Mouse (Mus musculus) embryo, embryonic 9.5 days (tissue): ENCODE data around the gene Me3.
A peak's percentile ranks its signal among the peaks of the same experiment; 100 is the strongest.

ENCODE experiments used
- DNase-seq: peaks from one replicate; pipeline ENCODE4 v3.0.0-alpha.2; 2017; ENCODE audit errors: extremely low spot score

Me3 gene

DNA sequence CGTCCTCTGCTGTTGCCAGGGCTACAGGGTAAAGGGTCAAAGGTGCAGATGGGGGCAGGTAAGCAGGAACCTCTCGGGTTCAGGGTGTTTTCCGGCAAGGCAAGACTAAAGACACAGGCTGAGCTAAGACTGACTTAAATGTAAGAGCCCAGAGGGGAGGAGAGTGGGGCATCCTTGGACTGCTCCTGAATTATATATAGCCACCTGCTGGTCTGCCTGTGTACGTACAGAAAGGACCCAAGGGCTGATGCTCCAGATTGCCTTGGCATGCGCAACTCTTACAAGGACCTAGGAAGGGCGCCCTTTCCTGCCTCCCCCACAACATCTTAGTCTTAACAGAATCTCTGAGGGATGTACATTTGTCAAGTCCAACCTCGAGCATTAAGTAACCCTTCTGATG is 197.0 kb downstream of the Me3 start:
- DNase-seq: no peak

- DNase-seq: no peak
Observed at GRCm38 (mm10) chr7:89833521-89833920, 201.3 kb downstream of the Me3 start.

DNA sequence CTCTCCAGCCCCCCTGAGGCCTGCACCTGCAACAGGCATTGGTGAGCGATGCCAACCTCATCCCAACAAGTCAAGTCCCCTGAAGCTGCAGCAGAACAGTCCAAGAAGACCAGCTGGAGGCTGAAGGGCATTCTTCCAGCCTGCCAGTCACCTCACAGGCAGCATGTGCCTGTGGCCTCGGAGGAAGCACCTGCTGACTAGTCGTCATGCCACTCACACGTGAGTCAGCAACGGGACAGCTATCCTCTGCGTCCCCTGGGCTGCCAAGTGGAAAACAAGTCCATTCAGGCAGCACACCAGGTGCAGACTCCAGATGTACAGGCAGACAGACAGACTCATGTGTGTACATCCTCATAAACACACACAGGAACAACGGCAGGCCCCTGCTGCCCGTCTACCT is 203.4 kb downstream of the Me3 start:
- DNase-seq: no peak

GRCm38 (mm10) chr7:89836676-89837075 is 204.5 kb downstream of the Me3 start:
- no peak for DNase-seq

DNA sequence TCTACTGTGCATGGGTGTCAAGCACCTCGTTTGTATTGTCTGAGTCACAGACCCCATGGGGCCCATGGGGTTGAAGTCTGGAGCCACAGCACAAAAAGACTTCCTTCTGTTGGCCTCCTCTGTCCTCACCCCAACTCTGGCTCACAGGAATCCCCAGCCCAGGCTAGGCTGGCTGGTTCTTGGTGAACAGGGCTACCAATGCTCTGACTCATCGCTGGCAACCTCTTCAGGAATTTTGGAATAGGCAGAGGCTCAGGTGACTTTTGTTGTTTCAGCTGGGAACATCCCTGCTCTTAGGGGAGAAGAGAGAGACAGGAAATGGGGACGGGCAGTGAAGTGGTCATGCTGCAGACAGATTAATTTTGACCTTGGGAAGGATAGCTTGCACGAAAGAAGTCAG is 205.6 kb downstream of the Me3 start:
- no peak for DNase-seq

DNA sequence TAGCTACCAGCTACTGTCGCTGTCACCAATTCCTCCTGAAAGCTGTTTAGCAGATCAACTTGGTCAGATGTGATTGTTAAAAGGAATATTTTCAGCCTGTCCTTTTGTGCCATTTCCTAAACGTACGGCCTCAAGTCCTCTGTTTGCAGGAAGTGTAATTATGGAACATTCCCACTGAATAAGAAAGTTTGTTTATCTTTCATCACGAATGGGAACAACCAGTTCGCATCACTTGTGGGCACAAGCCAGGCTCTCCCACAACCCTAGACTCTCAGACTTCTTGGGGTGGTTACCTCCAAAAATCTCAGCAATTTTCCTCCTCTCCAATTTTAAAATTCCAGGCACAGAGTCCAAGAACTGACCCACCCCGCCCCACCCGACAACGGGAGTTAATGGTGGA is 207.5 kb downstream of the Me3 start:
- DNase-seq: no peak

- peak; percentile 80 for DNase-seq
Observed at GRCm38 (mm10) chr7:89841670-89842403, 209.6 kb downstream of the Me3 start.

GRCm38 (mm10) chr7:89842404-89842715 is 210.2 kb downstream of the Me3 start:
- no peak for DNase-seq

DNA sequence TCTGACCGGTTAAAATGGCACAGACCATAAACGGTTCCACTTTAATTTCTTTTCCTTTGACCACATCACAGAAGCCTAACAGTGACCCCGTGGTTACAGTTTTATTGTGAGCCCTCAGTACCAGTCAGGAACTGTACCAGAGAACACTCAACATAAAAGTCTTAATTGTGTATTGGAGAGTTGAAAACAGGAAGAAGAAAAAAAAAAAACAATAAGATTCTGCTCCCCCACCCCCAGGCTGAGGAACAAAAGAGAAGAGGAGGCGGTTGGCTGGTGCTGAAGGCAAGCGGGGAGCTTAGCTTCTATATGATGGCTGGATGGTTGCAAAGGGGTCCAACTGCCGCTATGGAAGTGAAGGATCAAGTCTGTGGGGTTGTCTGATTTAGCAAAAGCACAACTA is 210.9 kb downstream of the Me3 start:
- no peak for DNase-seq

- DNase-seq: peak; percentile 50
Observed at GRCm38 (mm10) chr7:89843533-89843932, 211.3 kb downstream of the Me3 start.

- DNase-seq: no peak
Observed at GRCm38 (mm10) chr7:89845669-89846068, 213.5 kb downstream of the Me3 start.

DNA sequence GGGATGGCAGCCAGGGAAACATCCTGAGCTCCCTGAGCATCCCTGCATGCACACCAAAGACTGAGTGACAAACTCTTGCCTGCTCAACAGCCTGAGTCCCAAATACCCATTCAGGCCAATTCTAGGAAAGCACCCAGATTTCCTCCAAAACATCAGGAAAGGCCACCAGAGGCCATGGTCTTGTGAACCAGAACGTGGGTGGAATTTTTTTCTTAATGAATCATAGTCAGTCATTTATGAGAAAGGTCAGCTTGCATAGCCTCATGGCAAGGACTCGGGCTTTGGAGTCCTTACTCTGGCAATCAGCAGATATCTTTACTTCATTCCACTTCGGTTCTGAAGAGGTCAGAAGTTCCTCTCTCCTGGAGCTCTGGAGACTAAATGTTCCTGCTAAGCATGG is 218.3 kb downstream of the Me3 start:
- DNase-seq: no peak

DNA sequence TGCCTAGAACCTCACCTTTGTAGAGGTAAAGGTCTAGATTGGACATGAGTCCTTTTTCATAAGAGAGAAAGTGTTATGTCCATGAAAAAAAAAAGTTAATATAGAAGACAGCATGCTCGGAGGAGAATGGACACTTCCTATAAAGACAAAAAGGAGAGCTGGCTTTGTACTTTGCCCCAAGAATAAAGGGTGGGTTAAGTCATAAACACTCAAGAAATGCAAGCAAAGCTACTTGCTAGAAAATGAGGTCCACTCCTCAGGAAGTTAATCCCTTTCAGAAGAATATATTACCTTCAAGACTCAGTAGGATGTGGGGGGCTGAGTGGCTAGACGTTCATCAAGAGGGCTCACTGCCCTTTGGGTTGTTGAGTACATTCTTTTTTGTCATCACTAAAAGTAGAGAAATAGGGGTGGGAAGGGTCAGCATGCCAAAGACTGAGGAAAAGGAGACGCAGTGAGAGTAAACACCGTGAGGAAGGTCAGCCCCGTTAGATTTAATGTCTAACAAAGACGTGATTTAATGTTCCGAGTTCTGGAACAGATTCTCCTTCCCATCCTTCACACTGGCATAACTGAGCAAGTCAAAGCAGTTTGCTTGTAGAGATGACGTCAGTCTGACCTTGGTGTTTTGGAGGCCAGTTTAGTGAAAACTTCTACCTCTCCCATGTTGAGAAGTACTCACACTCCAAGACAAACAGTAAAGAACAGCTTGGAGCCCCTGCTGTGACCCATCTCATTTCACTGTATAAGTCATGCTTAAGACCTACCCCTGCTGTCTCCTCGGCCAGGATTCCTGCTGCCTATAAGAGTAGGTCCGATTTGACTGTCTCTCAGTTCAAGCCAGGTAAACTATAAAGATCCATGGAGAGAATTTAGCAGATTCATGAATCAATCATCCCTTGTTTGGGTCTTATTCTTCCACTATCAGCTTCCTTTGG is 220.2 kb downstream of the Me3 start:
- DNase-seq: no peak

DNA sequence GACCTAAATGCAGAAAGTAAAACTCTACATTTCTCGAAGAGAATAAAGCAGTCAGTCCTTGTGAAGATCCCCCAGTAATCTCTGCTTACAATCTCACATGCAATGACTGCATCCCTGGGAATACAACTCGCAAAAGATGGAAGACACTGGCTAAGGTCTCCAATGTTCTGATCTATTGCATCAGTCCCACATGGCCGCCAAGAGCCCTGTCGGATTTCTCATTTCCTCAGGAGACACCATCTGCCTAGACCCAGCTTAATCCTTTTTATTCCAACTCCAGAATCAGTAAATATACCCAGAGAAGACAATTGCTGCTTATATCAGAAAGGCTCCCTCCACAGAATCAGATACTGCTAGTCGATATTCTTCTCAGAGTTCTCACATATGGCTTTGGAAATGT is 220.9 kb downstream of the Me3 start:
- DNase-seq: no peak

GRCm38 (mm10) chr7:89855196-89855595 is 223.0 kb downstream of the Me3 start:
- no peak for DNase-seq

DNA sequence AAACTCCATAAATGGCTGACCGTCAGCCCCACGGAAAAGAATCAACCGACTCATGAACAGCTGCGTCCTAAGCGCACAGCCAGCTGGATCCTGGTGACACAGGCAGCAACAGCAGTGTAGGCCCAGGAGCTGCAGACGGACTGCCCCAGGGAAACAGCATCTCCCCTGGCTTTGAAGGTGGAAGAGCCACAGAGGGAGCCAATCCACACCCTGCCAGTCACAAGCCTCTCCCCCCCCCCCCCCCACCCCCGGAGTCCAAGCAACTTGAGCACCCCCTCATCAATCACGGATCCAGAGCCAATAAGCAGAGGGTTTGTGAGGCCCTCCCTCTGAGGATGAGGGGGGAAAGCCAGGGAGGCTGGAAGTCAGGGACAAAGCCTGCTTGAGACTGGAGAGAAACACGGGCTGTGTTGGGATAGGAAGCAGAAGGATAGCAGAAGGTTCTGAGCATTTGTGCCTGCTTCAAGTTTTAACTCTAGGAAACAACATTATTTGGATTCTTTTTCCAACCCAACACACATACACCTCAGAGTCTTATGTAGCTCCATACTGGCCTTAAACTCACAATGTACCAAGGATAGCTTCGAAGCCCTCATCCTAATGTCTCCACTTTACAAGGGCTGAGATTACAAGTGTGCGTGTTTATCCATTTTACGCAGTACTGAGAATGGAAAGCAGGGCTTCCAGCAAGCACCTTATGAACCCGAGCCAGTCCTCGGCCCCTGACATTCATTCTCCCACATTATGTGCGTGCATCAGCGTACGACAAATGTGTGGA is 224.4 kb downstream of the Me3 start:
- peak; percentile 67 for DNase-seq

DNA sequence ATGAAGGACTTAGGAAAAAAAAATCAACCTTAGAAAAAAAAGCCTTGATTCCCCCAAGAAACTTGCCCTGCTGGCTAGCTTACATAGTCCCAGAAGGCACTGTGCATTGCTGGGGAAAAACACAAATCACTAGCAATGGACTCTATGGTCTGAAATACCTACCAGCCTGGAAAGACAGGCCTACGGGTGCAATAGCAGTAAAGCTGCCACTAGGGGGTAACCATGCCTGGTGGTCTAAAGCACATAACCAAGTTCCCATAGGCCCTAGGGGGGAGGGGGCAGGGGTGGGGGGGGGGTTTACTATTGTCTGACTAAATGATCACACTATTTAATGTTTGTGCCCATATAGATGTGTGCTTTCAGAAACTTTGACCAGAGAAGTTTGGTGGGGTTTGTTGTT is 232.6 kb downstream of the Me3 start:
- no peak for DNase-seq

DNA sequence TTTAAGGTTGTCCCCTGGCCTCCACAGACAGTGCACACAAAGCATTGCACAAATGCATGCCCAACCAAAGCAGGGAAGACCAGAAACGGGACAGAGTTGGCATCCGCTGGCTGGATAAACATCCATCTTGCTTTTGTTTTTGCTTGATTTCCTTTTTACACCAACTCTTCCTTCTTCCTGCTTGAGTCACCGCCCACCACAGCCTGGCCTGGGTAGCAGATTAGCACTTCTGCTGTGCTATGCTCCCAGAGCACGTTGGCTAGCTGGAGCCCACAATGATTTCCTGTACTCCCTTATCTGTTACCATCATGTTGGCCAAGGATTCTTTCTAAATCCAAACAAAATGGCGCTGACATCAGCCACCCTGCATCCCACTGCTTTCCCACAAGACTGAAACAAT is 235.0 kb downstream of the Me3 start:
- DNase-seq: no peak

DNA sequence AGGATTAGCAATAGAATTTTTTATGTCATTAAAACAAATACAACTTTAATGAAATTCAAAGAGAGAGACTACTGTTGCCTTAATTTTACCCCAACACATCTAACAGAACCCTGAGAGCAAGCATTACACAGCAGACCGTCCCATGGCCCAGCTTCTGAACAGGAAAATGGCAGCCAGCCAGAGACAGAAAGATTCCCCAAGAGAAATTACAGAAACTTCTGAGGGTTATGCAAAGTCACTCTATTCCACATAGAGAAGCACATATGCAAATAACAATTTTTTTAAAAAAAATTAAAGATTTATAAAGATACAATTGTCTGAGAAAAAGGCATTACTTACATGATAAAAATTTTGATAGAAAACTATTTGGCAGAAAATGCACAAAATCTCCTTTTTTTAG is 247.5 kb downstream of the Me3 start:
- DNase-seq: no peak

DNA sequence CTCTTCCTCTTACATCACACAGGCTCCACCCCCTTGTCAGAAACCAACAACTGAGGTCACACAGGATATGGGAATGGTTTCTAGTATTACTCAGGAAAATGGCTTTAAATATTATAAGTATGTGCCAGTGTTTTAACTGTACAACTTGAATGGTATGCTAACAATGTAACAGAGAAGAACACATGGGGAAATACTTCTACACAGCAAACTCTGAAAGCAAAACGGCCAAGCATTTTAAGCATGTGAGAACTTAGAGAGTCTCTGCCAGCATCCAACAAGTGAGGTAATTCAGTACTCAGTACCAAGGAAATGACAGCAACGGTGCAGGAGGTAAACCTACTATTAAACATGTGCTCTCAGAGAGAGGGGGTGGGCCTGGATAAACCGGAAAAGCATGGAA is 252.4 kb downstream of the Me3 start:
- DNase-seq: no peak

DNA sequence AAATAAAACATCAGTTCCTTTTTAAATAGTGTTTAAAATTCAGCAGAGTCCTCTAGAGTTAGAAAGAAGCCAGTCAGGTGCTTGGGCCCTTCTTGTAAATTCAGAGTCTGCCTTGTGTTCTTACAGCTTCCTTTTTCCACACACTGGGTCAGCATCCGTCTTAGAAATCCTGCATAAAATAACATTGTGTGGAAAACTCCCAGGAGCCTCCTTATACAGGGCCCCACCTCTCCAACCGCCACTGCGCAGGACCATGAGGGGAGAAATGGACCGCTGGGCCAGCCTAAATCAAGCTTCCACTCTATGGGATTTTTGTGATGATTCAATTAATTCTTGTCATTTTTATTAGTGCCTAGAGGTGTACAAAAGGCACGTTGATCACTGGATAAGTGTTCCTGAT is 259.2 kb downstream of the Me3 start:
- DNase-seq: no peak

DNA sequence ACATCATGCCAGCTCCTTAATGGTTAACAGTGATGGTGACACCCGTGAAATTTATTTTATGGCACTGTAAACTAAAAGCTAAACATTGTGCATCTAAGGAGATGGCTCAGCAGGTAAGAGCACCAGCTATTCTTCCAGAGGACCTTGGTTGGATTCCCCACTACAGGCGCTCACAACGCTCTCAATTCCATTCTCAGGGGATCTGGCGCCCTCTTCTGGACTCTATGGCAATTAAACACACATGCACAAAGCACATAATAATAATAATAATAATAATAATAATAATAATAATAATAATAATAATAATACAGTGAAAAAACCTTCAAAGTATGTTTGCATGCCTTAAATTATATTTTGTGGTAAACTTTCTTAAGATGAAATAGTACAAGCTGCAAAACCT is 259.7 kb downstream of the Me3 start:
- DNase-seq: no peak

GRCm38 (mm10) chr7:89903007-89903406 is 270.8 kb downstream of the Me3 start:
- no peak for DNase-seq
